Mouse (Mus musculus): ENCODE results near the gene Nsun4. TPM values are rescaled to one million over a fixed set of nuclear protein-coding genes. Genes with fewer than 3 reads are reported as not detected.

The Nsun4 gene
- polyA plus RNA-seq, 1 experiment = 0.27 TPM

- Histone ChIP-seq H3K4me1 (peaks cover 12% of the 10 kb centered on the region), H3K36me3 (replicated peaks; ENCODE audit: low read length) (no peaks in the 10 kb centered on the region), H3K4me3 (replicated peaks) (no peak overlapping the region), H3K9me3 (peaks cover 24% of the 10 kb centered on the region), H3K27me3 (replicated peaks) (peaks cover 43% of the 10 kb centered on the region)
- TF ChIP-seq FLI1 (IDR thresholded peaks at IDR 0.05; ENCODE audit: low read length) = no peak
Observed at GRCm38 (mm10) chr4:115989382-115989781, 64.3 kb downstream of the Nsun4 start.

DNA sequence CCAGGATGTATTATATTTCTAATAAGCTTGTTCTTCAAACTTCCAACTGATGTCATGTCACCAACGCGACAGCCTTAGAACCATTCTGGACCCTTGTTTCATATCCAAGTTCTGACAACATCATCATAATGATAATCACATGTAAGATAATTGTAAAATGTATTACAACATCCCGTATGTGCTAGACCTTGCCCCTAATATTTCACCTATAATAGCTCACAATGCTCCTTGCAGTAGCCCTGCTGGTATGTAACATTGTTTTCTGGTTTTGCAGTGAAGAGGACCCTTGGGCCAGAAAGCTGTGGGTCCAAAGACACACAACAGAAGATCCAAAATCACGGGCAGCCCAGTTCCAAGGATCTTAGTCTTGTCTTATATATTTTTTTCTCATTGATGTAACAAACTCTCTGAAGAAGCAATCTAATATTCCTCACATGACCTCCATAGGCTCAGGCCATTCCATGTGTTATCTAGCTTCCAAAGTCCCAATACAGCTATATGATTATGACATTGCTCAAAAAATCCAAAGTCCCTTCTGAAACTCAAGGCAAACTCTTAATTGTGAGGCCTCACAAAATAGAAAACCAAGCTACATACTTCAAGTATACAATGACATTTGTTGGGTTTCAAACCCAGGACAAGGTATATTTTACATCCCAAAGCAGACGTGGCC, 65.7 kb downstream of the Nsun4 start:
- H3K9me3 ChIP-seq = peaks cover 19% of the 10 kb centered on the region
- peaks cover 39% of the 10 kb centered on the region for H3K27me3 ChIP-seq (replicated peaks)
- TF ChIP-seq FLI1 (IDR thresholded peaks at IDR 0.05; ENCODE audit: low read length) (no peak), GATA1 (IDR thresholded peaks at IDR 0.05; ENCODE audit: borderline replicate concordance, low read length) (no peak)
- no peaks in the 10 kb centered on the region for H3K36me3 ChIP-seq (replicated peaks; ENCODE audit: low read length)
- H3K4me3 ChIP-seq (replicated peaks) = no peak overlapping the region
- H3K4me1 ChIP-seq = peaks cover 24% of the 10 kb centered on the region

DNA sequence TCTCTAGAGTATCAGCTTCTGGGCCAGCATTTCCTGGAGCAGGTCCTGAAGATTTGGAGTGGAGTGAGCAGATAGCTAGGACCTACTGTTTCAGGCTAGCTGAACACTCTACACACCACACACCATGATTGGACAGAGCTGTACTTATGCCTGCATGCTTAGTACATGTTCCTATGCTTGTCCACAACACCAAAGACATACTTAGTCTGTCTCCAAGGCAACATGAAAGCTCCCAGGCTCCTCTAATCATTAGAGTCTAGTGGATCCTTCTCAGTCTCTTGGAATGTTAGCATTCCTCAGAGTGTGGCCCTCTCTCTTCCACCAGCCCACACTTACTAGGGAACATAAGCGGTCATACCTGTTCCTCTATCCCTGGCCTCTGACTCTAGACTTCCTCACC, 66.2 kb downstream of the Nsun4 start:
- Histone ChIP-seq H3K4me3 (replicated peaks) (no peak overlapping the region), H3K36me3 (replicated peaks; ENCODE audit: low read length) (no peaks in the 10 kb centered on the region), H3K4me1 (peaks cover 24% of the 10 kb centered on the region), H3K9me3 (peaks cover 19% of the 10 kb centered on the region), H3K27me3 (replicated peaks) (peaks cover 39% of the 10 kb centered on the region)
- TF ChIP-seq GATA1 (IDR thresholded peaks at IDR 0.05; ENCODE audit: borderline replicate concordance, low read length) (no peak), FLI1 (IDR thresholded peaks at IDR 0.05; ENCODE audit: low read length) (no peak)

DNA sequence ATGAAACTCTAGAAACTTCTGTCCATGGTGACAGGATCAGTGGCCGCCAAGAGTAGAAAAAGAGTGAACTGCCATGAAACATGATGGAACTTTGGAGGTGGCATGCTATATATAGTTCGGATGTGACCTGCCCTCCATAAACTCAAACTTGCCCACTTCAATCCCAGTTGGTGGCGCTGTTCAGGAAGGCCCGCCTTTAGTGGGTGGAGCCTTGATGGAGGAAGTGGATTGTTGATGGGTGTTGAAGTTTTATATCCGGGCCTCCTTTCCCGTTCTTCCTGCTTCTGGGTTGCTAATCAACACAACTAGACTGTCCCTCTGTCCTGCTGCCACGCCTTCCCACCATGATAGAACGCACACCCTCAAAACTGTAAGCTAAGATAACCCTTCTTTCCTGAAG, 68.7 kb downstream of the Nsun4 start:
- peaks cover 50% of the 10 kb centered on the region for H3K27me3 ChIP-seq (replicated peaks)
- H3K4me3 ChIP-seq (replicated peaks) = no peak overlapping the region
- no peaks in the 10 kb centered on the region for H3K36me3 ChIP-seq (replicated peaks; ENCODE audit: low read length)
- no peak for TF ChIP-seq GATA1 (IDR thresholded peaks at IDR 0.05; ENCODE audit: borderline replicate concordance, low read length)
- no peak for TF ChIP-seq FLI1 (IDR thresholded peaks at IDR 0.05; ENCODE audit: low read length)
- H3K4me1 ChIP-seq = peaks cover 33% of the 10 kb centered on the region
- no peaks in the 10 kb centered on the region for H3K9me3 ChIP-seq

GRCm38 (mm10) chr4:115984111-115984510, 69.6 kb downstream of the Nsun4 start:
- peaks cover 53% of the 10 kb centered on the region for H3K27me3 ChIP-seq (replicated peaks)
- TF ChIP-seq FLI1 (IDR thresholded peaks at IDR 0.05; ENCODE audit: low read length) = no peak
- TF ChIP-seq GATA1 (IDR thresholded peaks at IDR 0.05; ENCODE audit: borderline replicate concordance, low read length) = no peak
- no peaks in the 10 kb centered on the region for H3K36me3 ChIP-seq (replicated peaks; ENCODE audit: low read length)
- peak overlapping the region; percentile 34 for H3K4me3 ChIP-seq (replicated peaks)
- peaks cover 39% of the 10 kb centered on the region for H3K4me1 ChIP-seq
- no peaks in the 10 kb centered on the region for H3K9me3 ChIP-seq

Other genes starting within 250 kb of the Nsun4 start
- gene Mob3c, start 225.8 kb downstream of the Nsun4 start, polyA plus RNA-seq (2012; ENCODE audit: insufficient read depth, low replicate concordance) = 19.3 and 30.2 TPM in 2 replicates
- 293 and 361 TPM in 2 replicates for gene Mknk1, start 214.7 kb downstream of the Nsun4 start, polyA plus RNA-seq (2012; ENCODE audit: insufficient read depth, low replicate concordance)
- 0.29 TPM in 1 of 2 replicates, not detected in the other for gene Kncn, start 169.5 kb downstream of the Nsun4 start, polyA plus RNA-seq (2012; ENCODE audit: insufficient read depth, low replicate concordance)
- gene 6430628N08Rik, start 163.2 kb downstream of the Nsun4 start, polyA plus RNA-seq (2012; ENCODE audit: insufficient read depth, low replicate concordance) = 0.16 TPM in 1 of 2 replicates, not detected in the other
- gene Dmbx1, start 114.0 kb downstream of the Nsun4 start, polyA plus RNA-seq (2012; ENCODE audit: insufficient read depth, low replicate concordance) = not detected in 2 replicates
- 2.9 and 3.8 TPM in 2 replicates for gene Faah, start 36.0 kb downstream of the Nsun4 start, polyA plus RNA-seq (2012; ENCODE audit: insufficient read depth, low replicate concordance)
- 24.7 and 73.9 TPM in 2 replicates for gene Uqcrh, start 21.2 kb upstream of the Nsun4 start, polyA plus RNA-seq (2012; ENCODE audit: insufficient read depth, low replicate concordance)
- gene Lrrc41, start 21.4 kb upstream of the Nsun4 start, polyA plus RNA-seq (2012; ENCODE audit: insufficient read depth, low replicate concordance) = 13.4 and 17.7 TPM in 2 replicates
- gene Rad54l, start 69.8 kb upstream of the Nsun4 start, polyA plus RNA-seq (2012; ENCODE audit: insufficient read depth, low replicate concordance) = 0.75 TPM in 1 of 2 replicates, not detected in the other
- 1.0 and 6.1 TPM in 2 replicates for gene Pomgnt1, start 70.0 kb upstream of the Nsun4 start, polyA plus RNA-seq (2012; ENCODE audit: insufficient read depth, low replicate concordance)
- 0.93 TPM in 1 of 2 replicates, not detected in the other for gene Lurap1, start 97.5 kb upstream of the Nsun4 start, polyA plus RNA-seq (2012; ENCODE audit: insufficient read depth, low replicate concordance)
- gene Tspan1, start 113.7 kb upstream of the Nsun4 start, polyA plus RNA-seq (2012; ENCODE audit: insufficient read depth, low replicate concordance) = not detected in 2 replicates
- gene 1700042G07Rik, start 119.5 kb upstream of the Nsun4 start, polyA plus RNA-seq (2012; ENCODE audit: insufficient read depth, low replicate concordance) = not detected in 2 replicates
- gene Gm49337, start 119.5 kb upstream of the Nsun4 start, polyA plus RNA-seq (2012; ENCODE audit: insufficient read depth, low replicate concordance) = not detected in 2 replicates
- gene Pik3r3, start 167.7 kb upstream of the Nsun4 start, polyA plus RNA-seq (2012; ENCODE audit: insufficient read depth, low replicate concordance) = 1.2 TPM in 1 of 2 replicates, not detected in the other